Mouse (Mus musculus) embryonic fibroblast, embryonic 13.5 days (primary cell): ENCODE measurements around the gene Ddx54.

Experiments used
- CTCF ChIP-seq: IDR thresholded peaks from 2 replicates; pipeline ENCODE4 v1.5.1; 2011; ENCODE audit warnings: mild to moderate bottlenecking, control low read depth, low read length, moderate library complexity, borderline replicate concordance; ENCODE audit not compliant: insufficient read depth
- POLR2A ChIP-seq: IDR thresholded peaks from 2 replicates; pipeline ENCODE4 v1.6.1; 2011; ENCODE audit warnings: low read depth, mild to moderate bottlenecking, control low read depth, low read length, moderate library complexity

DNA sequence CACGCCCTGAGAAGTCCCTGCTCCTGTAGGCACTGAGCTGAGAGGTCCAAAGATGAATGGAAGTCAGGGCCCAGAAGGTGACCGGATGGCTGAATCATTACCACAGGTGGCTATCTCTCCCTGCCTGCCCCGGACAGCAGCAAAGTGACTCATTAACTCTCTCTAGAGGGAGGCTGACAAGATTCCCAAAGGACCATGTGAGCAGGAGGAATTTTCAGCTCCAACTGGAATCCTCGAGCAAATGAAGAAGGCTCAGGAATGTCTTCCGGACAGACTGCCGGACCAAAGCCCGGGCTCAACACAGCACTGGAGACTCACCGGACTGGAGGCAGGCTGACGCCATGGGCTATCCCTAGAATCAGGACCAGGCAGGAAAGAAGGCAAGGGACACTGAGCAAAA, 30.5 kb upstream of the Ddx54 start:
- no peak for TF ChIP-seq CTCF
- no peak for TF ChIP-seq POLR2A
